Mouse (Mus musculus): ENCODE data around the gene Aes.

DNA sequence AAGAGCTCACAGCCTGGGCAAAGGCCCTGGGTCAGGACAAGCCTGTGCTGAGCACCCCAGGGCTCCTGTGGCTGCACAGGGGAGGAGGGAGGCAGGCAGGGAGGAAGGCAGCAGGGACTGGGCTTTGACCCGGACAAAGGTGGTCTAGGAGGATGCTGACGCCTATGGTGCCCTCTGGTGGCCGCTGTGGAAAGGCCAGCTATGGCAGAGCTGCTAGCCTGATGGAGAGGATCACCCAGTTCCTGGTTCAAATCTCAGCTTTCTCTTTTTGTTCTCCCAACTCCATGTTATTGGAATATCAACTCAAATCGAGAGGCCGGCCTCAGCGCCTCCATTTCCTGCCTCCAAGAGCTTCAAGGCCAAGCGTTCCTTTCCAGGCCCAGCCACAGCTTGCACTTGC, 9.0 kb upstream of the Aes start:
- TF ChIP-seq POLR2A (IDR thresholded peaks at IDR 0.05; ENCODE audit: insufficient read depth, low read length) (no peak), EP300 (IDR thresholded peaks at IDR 0.05; ENCODE audit: insufficient read depth, low read depth, low read length) (no peak), CTCF (IDR thresholded peaks at IDR 0.05; ENCODE audit: low read depth, low read length) (peak; percentile 99)

All from ES-Bruce4 (cell line).